Mouse (Mus musculus) heart, adult 9 months (tissue): ENCODE measurements around the gene Gm10643.

Experiments used
- DNase-seq, 2 experiments: peaks; one replicate each; pipeline ENCODE4 v3.0.0; 2022; ENCODE audit warnings: low spot score in 2 of 2

Gene Gm10643

DNA sequence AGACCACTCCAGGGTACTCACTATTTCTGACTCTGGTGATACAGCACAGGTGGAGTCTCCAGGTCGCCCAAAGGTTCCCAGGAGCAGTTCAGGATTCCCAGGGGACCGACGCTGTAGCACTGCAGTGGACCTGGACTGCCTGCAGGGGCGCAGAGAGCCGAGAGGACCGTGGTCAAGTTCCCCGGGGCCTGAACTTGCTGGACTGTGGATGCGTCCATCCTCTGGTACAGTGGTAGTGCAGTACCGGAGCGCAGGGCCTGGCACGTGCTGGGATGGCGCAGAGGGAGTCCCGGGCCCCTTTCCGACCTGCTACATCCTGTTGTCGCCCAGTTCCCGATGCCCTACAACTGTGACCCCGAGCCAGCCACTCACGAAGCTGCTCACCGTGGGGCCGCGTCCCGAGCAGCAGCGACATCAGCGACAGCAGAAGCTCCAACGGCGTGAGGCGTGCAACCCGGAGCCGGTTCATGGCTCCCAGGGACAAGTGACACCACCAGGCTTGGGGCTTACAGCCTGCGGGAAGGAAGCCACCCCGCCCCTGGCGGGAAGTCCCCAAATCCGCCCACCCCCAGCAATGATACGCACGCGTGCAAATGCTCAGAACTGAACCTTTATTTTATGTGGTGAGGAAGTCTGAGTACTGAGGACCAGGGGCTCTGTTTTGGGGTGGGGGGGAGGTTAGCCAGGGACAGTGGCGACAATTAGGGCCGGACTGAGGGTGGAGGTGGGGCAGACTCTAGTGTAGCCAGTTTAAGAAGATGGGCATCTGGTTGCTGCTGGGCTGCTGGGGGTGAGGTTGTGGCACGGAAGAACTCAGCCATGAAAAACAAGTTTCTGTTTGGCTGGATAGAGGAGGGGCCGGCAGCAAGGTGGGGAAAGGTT is 22.6 kb downstream of the Gm10643 start, which contains the start of gene Il27ra:
Gene Il27ra (minus strand): TSS at position 524 of the 882 bp plus-strand sequence.
- peak; percentile 66 to 73 for DNase-seq

DNA sequence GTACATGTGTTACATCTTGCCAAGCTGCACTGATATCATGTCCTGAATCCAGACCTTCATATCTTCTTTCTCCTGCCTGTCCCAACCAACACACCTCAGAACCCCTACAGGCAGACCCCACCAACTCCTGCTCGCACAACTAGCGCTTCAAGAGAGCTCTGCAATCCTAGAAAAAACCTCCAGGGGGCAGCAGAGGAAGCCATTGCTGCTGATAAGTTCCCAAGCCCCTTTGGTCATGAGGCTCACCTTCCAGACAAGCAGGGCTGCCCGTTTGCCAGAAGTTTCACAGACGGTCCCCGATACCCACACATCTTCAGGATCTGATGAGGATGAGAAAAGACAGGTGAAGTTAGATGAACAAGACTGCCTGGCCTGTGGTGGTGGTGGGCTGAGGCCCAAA is 25.9 kb downstream of the Gm10643 start:
- DNase-seq, result peak; percentile 46 to 76

DNA sequence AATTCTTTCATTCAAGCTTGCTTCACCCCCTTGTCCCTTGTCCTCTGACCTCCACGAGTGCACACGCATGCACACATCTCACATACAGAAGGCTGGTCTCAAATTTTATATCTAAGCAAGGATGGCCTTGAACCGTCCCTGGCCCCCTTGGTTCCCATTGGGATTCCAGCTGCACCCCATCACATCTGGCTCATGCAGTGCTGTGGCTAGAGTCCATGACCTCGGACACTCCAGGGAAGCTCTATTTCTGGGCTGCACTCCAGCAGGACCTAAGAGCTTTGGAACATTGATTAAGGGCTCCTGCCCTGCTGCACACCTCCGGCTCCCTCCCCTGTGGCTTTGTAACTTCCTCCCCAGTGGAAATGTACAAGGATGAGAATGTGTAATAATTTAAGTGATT is 26.9 kb downstream of the Gm10643 start:
- peak; percentile 49 to 72 for DNase-seq

DNA sequence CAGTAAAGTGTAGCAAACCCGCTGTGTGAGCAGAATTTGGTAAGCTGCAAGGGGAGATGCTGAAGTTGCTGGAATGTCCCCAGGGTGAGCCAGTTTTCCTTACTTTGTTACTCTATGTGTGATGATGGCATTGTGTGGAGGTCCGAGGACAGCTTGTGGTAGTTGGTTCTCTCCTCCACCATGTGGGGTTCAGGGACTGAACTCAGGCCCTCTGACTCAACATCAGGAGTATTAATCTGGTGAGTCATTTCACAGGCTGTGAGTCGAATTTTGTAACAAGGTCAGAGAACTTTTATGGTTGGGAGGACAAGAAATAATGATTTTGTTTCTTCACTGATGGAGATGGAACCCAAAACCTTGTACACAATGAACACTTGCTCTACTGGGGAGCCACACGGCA is 32.2 kb downstream of the Gm10643 start:
- no peak for DNase-seq

GRCm38 (mm10) chr8:84029272-84029671 is 35.7 kb downstream of the Gm10643 start:
- no peak for DNase-seq

- DNase-seq, result no peak
These were observed 37.5 kb downstream of the Gm10643 start for GRCm38 (mm10) chr8:84027449-84027848.

- DNase-seq, result no peak
These were observed 39.1 kb downstream of the Gm10643 start for GRCm38 (mm10) chr8:84025863-84026262.

- no peak for DNase-seq
These were observed 40.8 kb downstream of the Gm10643 start for GRCm38 (mm10) chr8:84024171-84024570.

- DNase-seq, result no peak
These were observed 41.3 kb downstream of the Gm10643 start for GRCm38 (mm10) chr8:84023631-84024030.

DNA sequence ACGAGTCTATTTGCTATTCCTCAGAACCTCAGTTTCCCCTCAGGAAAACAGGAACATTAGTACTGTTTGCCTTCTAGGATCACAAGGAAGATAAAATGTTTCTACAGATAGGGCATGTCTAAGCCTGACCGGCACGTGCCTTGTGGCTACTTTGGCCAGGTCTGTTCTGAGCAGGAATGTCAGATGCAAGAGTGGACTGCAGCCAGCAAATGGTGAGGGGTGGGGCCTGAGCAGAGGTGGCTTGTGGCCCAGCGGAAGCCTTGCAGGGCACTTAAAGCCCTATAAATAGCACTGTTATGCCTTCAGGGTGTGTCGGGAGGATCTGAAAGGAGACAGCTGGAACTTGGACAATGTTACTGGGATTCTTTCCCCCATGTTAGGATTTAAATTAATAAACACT is 41.9 kb downstream of the Gm10643 start:
- DNase-seq, result peak; percentile 80 to 85

- no peak for DNase-seq
These were observed 43.4 kb downstream of the Gm10643 start for GRCm38 (mm10) chr8:84021569-84021968.

GRCm38 (mm10) chr8:84021096-84021495 is 43.8 kb downstream of the Gm10643 start, which contains the start of gene Palm3:
TSS of gene Palm3 (plus strand) at chr8:84021471.
- DNase-seq, result no peak

- DNase-seq, result no peak
These were observed 45.2 kb downstream of the Gm10643 start for GRCm38 (mm10) chr8:84019738-84020137.

DNA sequence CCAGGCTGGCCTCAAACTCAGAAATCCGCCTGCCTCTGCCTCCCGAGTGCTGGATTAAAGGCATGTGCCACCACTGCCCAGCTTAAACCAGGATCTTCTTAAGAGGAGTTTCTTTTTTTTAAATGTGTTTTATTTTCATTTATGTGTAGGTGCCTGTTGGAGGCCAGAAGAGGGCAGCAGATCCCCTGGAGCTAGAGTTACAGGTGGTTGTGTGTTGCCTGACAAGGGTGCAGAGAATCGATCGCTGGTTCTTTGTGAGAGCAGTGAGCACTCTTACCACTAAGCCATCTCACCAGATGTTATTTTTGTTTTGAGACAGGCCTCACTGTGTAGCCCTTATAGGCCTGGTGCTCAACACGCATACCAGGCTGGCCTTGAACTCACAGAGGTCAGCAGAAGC is 49.1 kb downstream of the Gm10643 start:
- no peak for DNase-seq
